Mouse (Mus musculus): Measurements from ENCODE around the gene Bricd5.

DNA sequence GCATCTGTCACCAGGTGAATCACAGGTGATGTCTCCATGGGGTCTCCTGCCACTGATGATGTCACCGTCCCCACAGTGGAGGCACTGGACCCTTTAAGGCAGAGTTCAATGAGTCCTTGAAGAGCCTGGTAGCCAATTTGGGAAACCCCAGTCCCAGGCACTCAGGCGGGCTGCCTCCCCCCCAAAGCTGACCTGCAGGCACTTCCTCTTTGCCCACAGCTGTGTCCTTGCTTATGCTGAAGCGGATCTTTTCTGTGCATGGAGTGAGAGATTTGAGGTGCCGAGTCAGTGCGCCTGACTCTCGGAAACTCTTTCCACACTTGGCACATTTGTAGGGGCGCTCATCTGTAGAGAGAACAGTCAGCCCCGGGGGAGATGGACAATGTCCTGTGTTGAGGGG is 27.1 kb upstream of the Bricd5 start:
- TF ChIP-seq POLR2A (IDR thresholded peaks at IDR 0.05; ENCODE audit: low read depth, low read length) (no peak), CTCF (conservative IDR thresholded peaks at IDR 0.05 in 1 of 2, IDR thresholded peaks at IDR 0.05 in 1 of 2; ENCODE audit: low read depth in 2 of 2, low read length in 2 of 2) (no peak), MAFK (IDR thresholded peaks at IDR 0.05; ENCODE audit: insufficient replicate concordance, low read length) (no peak), ZNF384 (IDR thresholded peaks at IDR 0.05; ENCODE audit: low read depth, low read length) (no peak)
